Mouse (Mus musculus) brain, adult 2 months (tissue): ENCODE measurements at regions not wholly inside any gene's neighbourhood (a gene's known extent, or its start where the extent isn't known, plus 50 kb on each side); places are given as distances from the start of the nearest gene placed in this dataset.
"Not testable (repeated sequence)": the region's sequence is repeated elsewhere in the genome, so short reads cannot be mapped to it uniquely, and the experiment has no call there.

Experiments
- DNase-seq: peaks from one replicate; pipeline ENCODE4 v3.0.0; 2011; ENCODE audit warnings: low read depth, low spot score

GRCm38 (mm10) chr11:56505068-56505467 is 464.3 kb upstream of the Nmur2 start:
- DNase-seq, result peak; percentile 9

GRCm38 (mm10) chr11:56514941-56515340 is 474.1 kb upstream of the Nmur2 start:
- no peak for DNase-seq

- peak; percentile 45 for DNase-seq
These were observed 477.7 kb upstream of the Nmur2 start for GRCm38 (mm10) chr11:56518486-56518885.

GRCm38 (mm10) chr11:56550736-56551135 is 460.5 kb upstream of the Gria1 start:
- DNase-seq, result no peak

- no peak for DNase-seq
These were observed 454.9 kb upstream of the Gria1 start for GRCm38 (mm10) chr11:56556332-56556731.

GRCm38 (mm10) chr11:56580028-56580427 is 431.2 kb upstream of the Gria1 start:
- DNase-seq, result peak; percentile 81

GRCm38 (mm10) chr11:56583054-56583453 is 428.1 kb upstream of the Gria1 start:
- DNase-seq, result no peak

GRCm38 (mm10) chr11:56593435-56593834 is 417.8 kb upstream of the Gria1 start:
- not testable (repeated sequence) for DNase-seq

- no peak for DNase-seq
These were observed 407.4 kb upstream of the Gria1 start for GRCm38 (mm10) chr11:56603742-56604141.

- DNase-seq, result peak; percentile 77
These were observed 383.5 kb upstream of the Gria1 start for GRCm38 (mm10) chr11:56627659-56628058.

- peak; percentile 34 for DNase-seq
These were observed 377.7 kb upstream of the Gria1 start for GRCm38 (mm10) chr11:56633445-56633844.

- no peak for DNase-seq
These were observed 374.5 kb upstream of the Gria1 start for GRCm38 (mm10) chr11:56636606-56637226.

- no peak for DNase-seq
These were observed 369.5 kb upstream of the Gria1 start for GRCm38 (mm10) chr11:56641716-56642115.
